14 mouse cellular contexts compared by ENCODE assay signal in the genomic region with DNA sequence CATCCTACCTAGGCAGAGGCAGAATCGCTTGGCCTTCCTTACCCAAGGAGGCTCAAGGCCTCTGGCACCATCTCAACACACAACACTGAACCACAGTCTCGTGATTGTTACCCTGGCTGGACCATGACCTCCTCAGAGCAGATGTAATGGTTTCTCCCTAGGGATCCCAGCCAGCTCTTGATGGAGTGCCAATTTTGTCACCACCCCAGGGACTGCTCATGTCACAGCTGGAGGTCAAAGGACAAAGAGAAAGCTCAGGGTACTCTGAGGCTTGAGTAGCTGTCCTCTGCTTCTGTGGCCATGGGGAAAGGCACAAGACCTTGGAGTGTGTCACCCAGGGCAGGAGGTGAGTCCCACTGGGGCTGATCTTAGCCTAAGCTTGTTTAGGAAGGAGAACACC. TPM values are rescaled to one million over a fixed set of nuclear protein-coding genes. Genes with fewer than 3 reads are reported as not detected.
A peak's percentile ranks its signal among the peaks of the same experiment; 100 is the strongest.
DNase-seq lines count a peak whose midpoint lies in the region; ATAC-seq and TF ChIP-seq lines count a peak whose summit lies in the region.
"Had no signal": no experiment of that assay in that cellular context is flagged by ENCODE, and none has a peak within 500 bp of the region (broad histone marks: within the 10 kb centered on the region; RNA-seq: fewer than 3 reads in every experiment).

No protein-coding gene starts in this region.

- WGBS in lung, embryonic 14.5 days = 57% methylated on average over 2 of the region's 2 CpGs

- no peaks in the 10 kb centered on the region for H3K9me3 ChIP-seq in lung, embryonic 14.5 days (ENCODE audit: low read depth, low read length)
- H3K9me3 ChIP-seq: limb, embryonic 12.5 days had no signal

- intact Hi-C loops in heart, postnatal 25 days (cut with DNase I) = no loop called here

- no peak overlapping the region for H3K4me3 ChIP-seq in lung, embryonic 14.5 days (ENCODE audit: low read depth, low read length)
- H3K4me3 ChIP-seq: heart, adult 2 months; limb, embryonic 12.5 days had no signal

- no peak for TF ChIP-seq CTCF in lung, embryonic 14.5 days (IDR thresholded peaks at IDR 0.05; ENCODE audit: low read depth)

- no peak overlapping the region for H3K4me2 ChIP-seq in lung, embryonic 14.5 days
- H3K4me2 ChIP-seq: limb, embryonic 12.5 days had no signal

- peak; percentile 49; the same call in 1 of the 2 replicates for ATAC-seq in lung, embryonic 14.5 days (ENCODE audit: insufficient read depth)
- ATAC-seq in erythroblast, adult 5-6 weeks (replicated peaks; ENCODE audit: low FRiP score, poor library complexity, severe bottlenecking) = no peak

- no peaks in the 10 kb centered on the region for H3K36me3 ChIP-seq in lung, embryonic 14.5 days (ENCODE audit: insufficient read depth)
- H3K36me3 ChIP-seq: limb, embryonic 12.5 days had no signal

- H3K27me3 ChIP-seq in lung, embryonic 14.5 days (ENCODE audit: insufficient read depth, low read length) = no peaks in the 10 kb centered on the region

- H3K4me1 ChIP-seq in lung, embryonic 14.5 days (ENCODE audit: insufficient read depth) = no peaks in the 10 kb centered on the region
- H3K4me1 ChIP-seq: limb, embryonic 12.5 days had no signal

- H3K9ac ChIP-seq in lung, embryonic 14.5 days = no peak overlapping the region
- H3K9ac ChIP-seq: limb, embryonic 12.5 days had no signal

- peak; percentile 45 for DNase-seq in heart, postnatal 4 days
- no peak for DNase-seq in heart, postnatal 25 days (ENCODE audit: low spot score)
- peak; percentile 19 for DNase-seq in ovary, postnatal 36 days (ENCODE audit: low spot score)
- DNase-seq in ovary, postnatal 10 days (ENCODE audit: low spot score) = no peak
- DNase-seq in lung, embryonic 14.5 days = peak; percentile 57
- no peak for DNase-seq in right cerebral cortex, postnatal 14 days
- no peak for DNase-seq in layer of hippocampus, postnatal 14 days (ENCODE audit: low spot score in 2 of 2)
- DNase-seq: right cerebral cortex, postnatal 25 days; thymus, postnatal 36 days had no signal

- no peak overlapping the region for H3K27ac ChIP-seq in lung, embryonic 14.5 days (ENCODE audit: low read depth)
- H3K27ac ChIP-seq: heart, adult 2 months; limb, embryonic 12.5 days had no signal

RNA-seq across cellular contexts. Expression of gene Hrh1, which starts 20.3 kb away (rescaled TPM):
- total RNA-seq in heart, postnatal 4 days (2021) = under 1 TPM; 0.14 TPM
- under 1 TPM; 0.29 to 0.42 TPM for total RNA-seq in heart, postnatal 25 days (2021)
- polyA plus RNA-seq in lung, embryonic 14.5 days (2014; fragmentation: Nextera tagmentation; extraction: Ambion mirVana) = not detected in 2 replicates
- total RNA-seq in erythroblast, adult 5-6 weeks (2015; ENCODE audit: low replicate concordance) = not detected in 2 replicates
- 0.14 TPM in 1 of 2 replicates, not detected in the other for total RNA-seq in erythroblast, adult 5-6 weeks (2017; ENCODE audit: low replicate concordance)
- 1 to 10 TPM; 3.7 to 4.2 TPM for total RNA-seq in layer of hippocampus, postnatal 14 days (2021)
- total RNA-seq: megakaryocyte progenitor cell, adult 5-6 weeks had no signal
- polyA plus RNA-seq: stomach, embryonic 14.5 days had no signal

Comparison
In these comparisons a context has a peak if more than half of its experiments do, and no peak if none do; other contexts are left out.
1. DNase-seq: peak in heart, postnatal 4 days (single experiment), ovary, postnatal 36 days (single experiment) and lung, embryonic 14.5 days (single experiment); none in heart, postnatal 25 days (single experiment), ovary, postnatal 10 days (single experiment), right cerebral cortex, postnatal 14 days (single experiment) and layer of hippocampus, postnatal 14 days (0 of 2).